Mouse (Mus musculus) CH12.LX (cell line): ENCODE results near the gene Ralbp1.

ENCODE experiments used
- CHD1 ChIP-seq: IDR thresholded peaks from 2 replicates; pipeline ENCODE4 v1.6.1; 2012; ENCODE audit warnings: low read depth, low read length, improper control_type of control experiment, inconsistent platforms
- NRF1 ChIP-seq: IDR thresholded peaks from 2 replicates; pipeline ENCODE4 v1.6.1; 2014; ENCODE audit warnings: low read depth, mild to moderate bottlenecking, inconsistent platforms, low read length, improper control_type of control experiment, moderate library complexity

DNA sequence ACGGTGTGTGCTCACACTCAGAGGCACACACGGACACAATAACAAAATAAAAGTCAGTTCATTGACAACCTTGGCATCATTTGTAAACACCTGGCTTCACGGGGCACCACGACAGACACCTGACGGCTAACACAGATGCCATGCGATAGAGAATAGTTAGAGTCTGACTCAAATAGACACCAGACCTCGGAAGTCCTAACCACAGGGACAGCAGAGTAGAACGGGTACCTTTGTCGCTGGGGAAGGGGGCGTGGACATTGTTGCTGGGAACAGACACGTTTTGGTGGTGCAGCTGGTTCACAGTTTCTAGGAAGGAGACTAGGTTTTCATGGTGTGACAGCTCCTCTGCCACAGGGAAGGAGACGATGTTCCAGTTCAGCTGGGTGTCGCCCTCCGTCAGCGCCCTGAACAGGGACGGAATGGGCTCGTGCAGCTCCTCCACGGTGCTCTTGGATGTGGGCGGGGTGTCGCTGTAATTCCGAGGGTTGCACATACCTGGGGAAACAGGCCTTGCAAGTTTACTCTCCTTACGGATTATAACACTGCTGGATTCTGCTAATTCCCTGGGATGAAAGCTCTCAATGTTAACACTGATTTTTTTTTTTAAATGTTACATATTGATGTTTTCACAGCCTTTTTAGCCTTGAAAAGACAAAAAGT, 43.9 kb upstream of the Ralbp1 start:
- TF ChIP-seq CHD1 = no peak
- 0 out of 2 replicates have a peak, but pooled peaks have one; percentile 18 for TF ChIP-seq NRF1
